Mouse (Mus musculus) cortical plate, adult 2 months (tissue): ENCODE data around the gene Nck2.

Source experiments
- CTCF ChIP-seq: fragments of 200-500 bp; IDR thresholded peaks from 2 replicates; pipeline ENCODE4 v1.5.1; 2011; ENCODE audit warnings: mild to moderate bottlenecking, control low read depth, low read length; ENCODE audit not compliant: insufficient read depth; ENCODE audit errors: extremely low read depth
- POLR2A ChIP-seq: fragments of 200-500 bp; IDR thresholded peaks from 2 replicates; pipeline ENCODE4 v1.6.1; 2011; ENCODE audit warnings: mild to moderate bottlenecking, low read length, control low read depth; ENCODE audit not compliant: insufficient read depth; ENCODE audit errors: extremely low read depth

DNA sequence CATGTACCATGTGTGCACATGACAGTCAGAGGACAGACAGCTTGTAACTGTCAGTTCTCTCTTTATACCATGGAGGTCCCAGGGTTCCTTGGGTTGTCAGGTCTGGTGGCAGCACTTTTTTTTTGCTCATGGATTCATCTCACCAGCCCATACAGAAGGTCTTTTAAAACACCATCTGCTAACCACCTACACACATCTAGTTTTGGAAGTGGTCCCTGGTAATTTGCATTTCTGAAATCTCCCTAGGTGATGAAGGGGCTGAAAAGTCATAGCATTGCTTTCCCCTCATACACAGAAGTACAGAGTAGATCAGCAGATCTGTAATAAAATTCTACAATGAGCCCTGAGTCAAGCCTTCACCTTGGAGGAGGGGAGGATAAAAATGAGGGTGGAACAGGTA, 44.9 kb downstream of the Nck2 start:
- TF ChIP-seq CTCF, result no peak
- no peak for TF ChIP-seq POLR2A
